Mouse (Mus musculus) heart, postnatal 0 days (tissue): ENCODE data around the gene Zfp574. TPM values are rescaled to one million over a fixed set of nuclear protein-coding genes. Genes with fewer than 3 reads are reported as not detected.
A peak's percentile ranks its signal among the peaks of the same experiment; 100 is the strongest.

ENCODE experiments used
- ATAC-seq: fragments of 200-750 bp; cut with Nextera tagmentation; 2 replicates; pipeline ENCODE4 v1.8.0; 2017; ENCODE audit warnings: low read depth, moderate number of reproducible peaks, moderate library complexity; ENCODE audit not compliant: insufficient read depth
- DNase-seq: peaks from one replicate; pipeline ENCODE4 v3.0.0-alpha.2; 2016; ENCODE audit warnings: low spot score
- H3K27ac ChIP-seq: fragments of 300-500 bp; sonication (generic); 2 replicates; pipeline ENCODE4 v1.5.1; 2014; ENCODE audit warnings: low read depth, mild to moderate bottlenecking
- H3K27me3 ChIP-seq: fragments of 300-500 bp; sonication (generic); 2 replicates; pipeline ENCODE4 v1.6.1; 2014; ENCODE audit warnings: low read length, mixed read lengths; ENCODE audit not compliant: control insufficient read depth, insufficient read depth
- H3K36me3 ChIP-seq: fragments of 300-500 bp; sonication (generic); replicated peaks from 2 replicates; pipeline ENCODE4 v1.6.1; 2014; ENCODE audit warnings: low read length, mixed read lengths; ENCODE audit not compliant: control insufficient read depth, insufficient read depth
- H3K4me1 ChIP-seq: fragments of 300-500 bp; sonication (generic); 2 replicates; pipeline ENCODE4 v1.6.1; 2014; ENCODE audit warnings: antibody characterized with exemption; ENCODE audit not compliant: control insufficient read depth, insufficient read depth
- H3K4me2 ChIP-seq: fragments of 300-500 bp; sonication (generic); 2 replicates; pipeline ENCODE4 v1.6.1; 2014; ENCODE audit warnings: low read depth, mild to moderate bottlenecking, low read length, moderate library complexity
- H3K4me3 ChIP-seq: fragments of 300-500 bp; sonication (generic); 2 replicates; pipeline ENCODE4 v1.5.1; 2014; ENCODE audit warnings: low read depth, low read length
- H3K9ac ChIP-seq: fragments of 300-500 bp; sonication (generic); replicated peaks from 2 replicates; pipeline ENCODE4 v1.6.1; 2014; ENCODE audit warnings: low read depth, low read length, mixed read lengths
- H3K9me3 ChIP-seq: fragments of 300-500 bp; sonication (generic); replicated peaks from 2 replicates; pipeline ENCODE4 v1.6.1; 2016; ENCODE audit warnings: low read length; ENCODE audit not compliant: control insufficient read depth
- CTCF ChIP-seq: IDR thresholded peaks from 2 replicates; pipeline ENCODE4 v1.5.1; 2016; ENCODE audit warnings: antibody characterized with exemption, control low read depth, low read depth
- EP300 ChIP-seq: IDR thresholded peaks from 2 replicates; pipeline ENCODE4 v1.6.1; 2016; ENCODE audit warnings: antibody characterized with exemption, low read depth
- WGBS: fragments of 180-500 bp; shearing (Covaris S2); extraction: QIAGEN DNeasy Blood & Tissue Kit; methylation state at CpG from one replicate; pipeline ENCODE4 v1.1.7; 2014; 5-methylcytosine and 5-hydroxymethylcytosine counted together
- polyA plus RNA-seq: library from polyadenylated mRNA; unstranded; fragments of >200 nt; fragmentation: Nextera tagmentation; extraction: Ambion mirVana; gene quantifications from 2 replicates; pipeline ENCODE4 v1.2.1, GENCODE M21; 2015
- total RNA-seq: library from RNA; depleted of rRNA; stranded (reverse); fragments of >200 nt; gene quantifications from 2 replicates; pipeline ENCODE4 v1.2.3, GENCODE M21; 2014; ENCODE audit warnings: low replicate concordance

Zfp574 gene
- total and polyA plus RNA-seq, 2 experiments from 2014 or later, result 9.8 to 11.6 TPM

DNA sequence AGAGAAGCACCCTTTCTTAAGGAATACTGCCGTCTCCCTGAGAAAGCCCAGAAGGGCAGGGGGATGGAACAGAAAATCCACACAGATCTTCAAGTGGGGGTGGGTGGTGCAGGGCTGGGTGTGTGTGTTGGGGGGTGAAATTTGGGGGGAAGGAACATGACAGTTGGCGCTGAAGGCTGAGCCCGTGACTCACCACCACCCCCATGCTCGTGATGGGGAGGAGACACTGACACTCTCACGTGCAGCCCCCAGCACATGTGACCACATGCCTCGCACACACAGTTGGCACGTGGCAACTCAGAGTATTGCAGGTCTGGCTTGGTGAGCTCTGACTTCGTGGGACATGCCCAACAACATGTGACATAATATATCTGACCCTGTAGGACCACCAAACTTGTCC, 1.6 kb downstream of the Zfp574 start:
- 82% methylated on average over 8 of the region's 8 CpGs for WGBS
- ATAC-seq (no peak), DNase-seq (no peak)
- H3K4me1 ChIP-seq, result peaks cover 19% of the 10 kb centered on the region
- no peaks in the 10 kb centered on the region for H3K36me3 ChIP-seq
- H3K9ac ChIP-seq, result no peak overlapping the region
- no peaks in the 10 kb centered on the region for H3K9me3 ChIP-seq
- H3K27me3 ChIP-seq, result no peaks in the 10 kb centered on the region
- no peak overlapping the region for H3K4me2 ChIP-seq
- no peak overlapping the region for H3K4me3 ChIP-seq
- H3K27ac ChIP-seq, result no peak overlapping the region
- TF ChIP-seq CTCF, result no peak
- TF ChIP-seq EP300, result no peak

DNA sequence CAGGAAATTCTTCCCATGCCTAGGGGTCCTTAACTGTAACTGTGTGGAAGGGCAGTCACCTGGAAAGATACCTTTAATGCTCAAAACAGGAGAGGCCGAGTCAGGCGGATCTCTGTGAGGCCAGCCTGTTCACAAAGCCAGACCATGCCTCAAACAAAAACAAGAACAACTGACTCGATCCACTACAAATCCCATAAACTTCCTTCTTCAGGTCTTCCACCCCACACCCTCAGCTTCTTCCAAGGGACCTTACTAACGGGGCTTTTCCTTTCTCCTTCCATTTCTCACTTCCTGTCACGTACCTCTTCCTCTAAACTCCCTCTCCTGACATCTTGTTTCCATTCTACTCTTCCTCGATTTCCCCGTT, 3.9 kb downstream of the Zfp574 start:
- peak overlapping the region; percentile 80 for H3K9ac ChIP-seq
- H3K9me3 ChIP-seq, result no peaks in the 10 kb centered on the region
- peak overlapping the region; percentile 73 for H3K4me2 ChIP-seq
- no peaks in the 10 kb centered on the region for H3K27me3 ChIP-seq
- no peak for DNase-seq
- 20% methylated on average over 7 of the region's 7 CpGs for WGBS
- no peak for ATAC-seq
- peak overlapping the region; percentile 95 for H3K27ac ChIP-seq
- H3K36me3 ChIP-seq, result peaks cover 19% of the 10 kb centered on the region
- H3K4me1 ChIP-seq, result peaks cover 20% of the 10 kb centered on the region
- H3K4me3 ChIP-seq, result peak overlapping the region; percentile 76
- TF ChIP-seq EP300 (no peak), CTCF (no peak)

DNA sequence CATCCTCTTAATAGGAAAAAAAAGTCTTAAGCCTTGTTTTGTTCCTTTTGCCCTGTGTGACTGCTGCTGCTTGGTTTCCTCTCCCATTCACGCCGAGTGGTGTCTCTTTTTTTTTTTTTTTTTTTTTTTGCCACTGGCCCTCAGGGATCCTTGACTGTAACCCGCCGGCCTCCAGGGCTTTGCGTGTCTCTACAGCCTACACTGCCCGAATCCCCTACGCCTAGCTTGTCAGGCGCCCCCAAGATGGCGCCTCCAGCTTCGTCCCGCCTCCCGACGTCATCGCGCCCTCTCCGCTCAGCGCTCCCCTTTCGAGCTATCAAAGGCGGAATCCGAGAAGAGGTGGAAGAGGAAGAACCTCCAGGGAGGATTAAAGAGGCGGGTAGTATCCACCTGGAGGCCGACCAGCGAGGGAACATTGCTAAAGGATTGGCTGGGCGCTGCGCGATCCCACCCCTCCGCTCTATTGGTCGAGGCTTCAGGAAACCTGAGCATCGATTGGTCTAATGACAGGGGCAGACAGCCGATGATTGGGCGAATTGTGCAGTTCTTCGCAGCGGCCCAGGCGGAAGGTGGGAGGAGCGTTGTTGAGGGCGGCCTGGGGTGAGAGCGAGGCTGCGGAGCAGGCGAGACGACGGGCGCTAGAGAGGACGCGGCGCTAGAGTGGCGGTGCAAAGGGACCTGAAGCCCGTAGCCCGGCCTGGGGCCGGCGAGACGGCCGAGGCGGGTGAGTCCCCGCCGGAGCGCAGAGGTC, 4.5 kb downstream of the Zfp574 start:
- ATAC-seq, result peak; percentile 97
- under 1% methylated on average over 56 of the region's 56 CpGs for WGBS
- no peaks in the 10 kb centered on the region for H3K27me3 ChIP-seq
- H3K4me3 ChIP-seq, result peak overlapping the region; percentile 76
- peak overlapping the region; percentile 81 for H3K9ac ChIP-seq
- peak overlapping the region; percentile 73 for H3K4me2 ChIP-seq
- no peaks in the 10 kb centered on the region for H3K9me3 ChIP-seq
- peak; percentile 19; the same call in 1 of the 2 replicates for TF ChIP-seq CTCF
- 0 out of 2 replicates have a peak, but pooled peaks have one; percentile 66 for TF ChIP-seq EP300
- peaks cover 25% of the 10 kb centered on the region for H3K36me3 ChIP-seq
- peak overlapping the region; percentile 95 for H3K27ac ChIP-seq
- H3K4me1 ChIP-seq, result peaks cover 20% of the 10 kb centered on the region
- DNase-seq, result peak; percentile 100

DNA sequence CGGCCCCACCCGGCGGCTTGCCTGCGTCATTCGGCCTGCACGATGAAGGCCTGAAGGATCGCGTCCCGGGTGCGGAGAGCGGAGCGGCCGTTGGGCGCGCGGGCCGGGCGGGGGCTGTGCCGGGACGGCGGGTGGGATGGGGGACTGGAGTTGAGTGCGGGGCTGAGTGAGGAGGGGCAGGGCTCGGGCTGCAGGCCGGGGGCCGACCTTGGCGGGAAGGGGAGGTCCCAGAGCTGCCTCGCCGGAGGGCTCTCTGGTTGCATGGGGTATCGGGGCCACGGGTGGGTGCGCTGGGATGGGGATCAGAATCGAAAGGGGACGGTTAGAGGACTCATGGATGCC, 5.0 kb downstream of the Zfp574 start:
- Histone ChIP-seq H3K4me2 (peak overlapping the region; percentile 64), H3K9ac (peak overlapping the region; percentile 81), H3K9me3 (no peaks in the 10 kb centered on the region), H3K36me3 (peaks cover 30% of the 10 kb centered on the region), H3K27ac (peak overlapping the region; percentile 88), H3K4me3 (peak overlapping the region; percentile 76), H3K4me1 (peaks cover 20% of the 10 kb centered on the region), H3K27me3 (no peaks in the 10 kb centered on the region)
- under 1% methylated on average over 31 of the region's 33 CpGs for WGBS
- DNase-seq, result no peak
- no peak; the same call in 1 of the 2 replicates for ATAC-seq
- no peak for TF ChIP-seq CTCF

DNA sequence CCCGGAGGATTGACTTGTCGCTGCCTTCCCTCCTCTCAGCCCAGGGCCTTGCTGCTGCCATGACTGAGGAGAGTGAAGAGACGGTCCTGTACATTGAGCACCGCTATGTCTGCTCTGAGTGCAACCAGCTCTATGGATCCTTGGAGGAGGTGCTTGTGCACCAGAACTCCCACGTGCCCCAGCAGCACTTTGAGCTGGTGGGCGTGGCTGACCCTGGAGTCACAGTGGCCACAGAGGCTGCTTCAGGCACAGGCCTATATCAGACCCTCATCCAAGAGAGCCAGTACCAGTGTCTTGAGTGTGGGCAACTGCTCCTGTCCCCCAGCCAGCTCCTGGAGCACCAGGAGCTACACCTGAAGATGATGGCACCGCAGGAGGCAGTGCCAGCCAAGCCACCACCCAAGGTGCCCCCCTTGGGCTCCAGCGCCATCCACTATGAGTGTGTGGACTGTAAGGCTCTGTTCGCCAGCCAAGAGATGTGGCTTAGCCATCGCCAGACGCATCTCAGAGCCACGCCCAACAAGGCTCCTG, 7.2 kb downstream of the Zfp574 start:
- Histone ChIP-seq H3K4me2 (no peak overlapping the region), H3K36me3 (peaks cover 50% of the 10 kb centered on the region), H3K27ac (no peak overlapping the region), H3K4me1 (peaks cover 20% of the 10 kb centered on the region), H3K9ac (no peak overlapping the region), H3K9me3 (no peaks in the 10 kb centered on the region), H3K4me3 (no peak overlapping the region), H3K27me3 (no peaks in the 10 kb centered on the region)
- WGBS, result 72% methylated on average over 12 of the region's 12 CpGs
- TF ChIP-seq CTCF, result no peak
- TF ChIP-seq EP300, result no peak
- ATAC-seq (no peak), DNase-seq (no peak)

DNA sequence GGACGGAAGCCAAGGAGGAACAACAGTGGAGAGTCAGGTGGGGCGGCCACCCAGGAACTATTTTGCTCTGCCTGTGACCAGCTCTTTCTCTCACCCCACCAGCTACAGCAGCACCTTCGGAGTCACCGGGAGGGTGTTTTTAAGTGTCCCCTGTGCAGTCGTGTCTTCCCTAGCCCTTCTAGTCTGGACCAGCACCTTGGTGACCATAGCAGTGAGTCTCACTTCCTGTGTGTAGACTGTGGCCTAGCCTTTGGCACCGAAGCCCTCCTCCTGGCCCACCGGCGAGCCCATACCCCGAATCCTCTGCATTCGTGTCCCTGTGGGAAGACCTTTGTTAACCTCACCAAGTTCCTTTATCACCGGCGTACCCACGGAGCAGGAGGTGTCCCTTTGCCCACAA, 8.1 kb downstream of the Zfp574 start:
- no peaks in the 10 kb centered on the region for H3K9me3 ChIP-seq
- H3K4me3 ChIP-seq, result no peak overlapping the region
- whole genome bisulfite sequencing, result 91% methylated on average over 13 of the region's 13 CpGs
- no peaks in the 10 kb centered on the region for H3K27me3 ChIP-seq
- DNase-seq (no peak), ATAC-seq (no peak)
- H3K9ac ChIP-seq, result no peak overlapping the region
- peaks cover 50% of the 10 kb centered on the region for H3K36me3 ChIP-seq
- no peak overlapping the region for H3K27ac ChIP-seq
- no peak overlapping the region for H3K4me2 ChIP-seq
- TF ChIP-seq CTCF (no peak), EP300 (no peak)
- peaks cover 20% of the 10 kb centered on the region for H3K4me1 ChIP-seq
